Mouse (Mus musculus) stomach, embryonic 14.5 days (tissue): ENCODE measurements around the gene Rab3il1. TPM values are rescaled to one million over a fixed set of nuclear protein-coding genes. Genes with fewer than 3 reads are reported as not detected.
A peak's percentile ranks its signal among the peaks of the same experiment; 100 is the strongest.

Experiments used
- ATAC-seq: fragments of 200-750 bp; cut with Nextera tagmentation; 2 replicates; pipeline ENCODE4 v1.8.0; 2017; ENCODE audit warnings: low read depth, moderate TSS enrichment; ENCODE audit not compliant: insufficient number of reproducible peaks, insufficient read depth, low FRiP score
- H3K27ac ChIP-seq: fragments of 300-500 bp; sonication (generic); 2 replicates; pipeline ENCODE4 v1.5.1; 2014; ENCODE audit warnings: mild to moderate bottlenecking, low read length, moderate library complexity, mixed read lengths
- H3K27me3 ChIP-seq: fragments of 300-500 bp; sonication (generic); 2 replicates; pipeline ENCODE4 v1.6.1; 2014; ENCODE audit warnings: low read length, control low read depth, mixed read lengths; ENCODE audit not compliant: control insufficient read depth, insufficient read depth
- H3K36me3 ChIP-seq: fragments of 300-500 bp; sonication (generic); 2 replicates; pipeline ENCODE4 v1.6.1; 2014; ENCODE audit warnings: mild to moderate bottlenecking, control low read depth, low read length, moderate library complexity, mixed read lengths; ENCODE audit not compliant: control insufficient read depth, insufficient read depth
- H3K4me1 ChIP-seq: fragments of 300-500 bp; sonication (generic); 2 replicates; pipeline ENCODE4 v1.6.1; 2014; ENCODE audit warnings: low read length, control low read depth, mixed read lengths; ENCODE audit not compliant: control insufficient read depth, insufficient read depth
- H3K4me2 ChIP-seq: fragments of 300-500 bp; sonication (generic); replicated peaks from 2 replicates; pipeline ENCODE4 v1.6.1; 2014; ENCODE audit warnings: low read depth, low read length, control low read depth
- H3K4me3 ChIP-seq: fragments of 300-500 bp; sonication (generic); 2 replicates; pipeline ENCODE4 v1.5.1; 2014; ENCODE audit warnings: low read depth, low read length, control low read depth
- H3K9ac ChIP-seq: fragments of 300-500 bp; sonication (generic); replicated peaks from 2 replicates; pipeline ENCODE4 v1.6.1; 2014; ENCODE audit warnings: low read depth, mild to moderate bottlenecking, control low read depth, low read length, moderate library complexity, mixed read lengths
- H3K9me3 ChIP-seq: fragments of 300-500 bp; sonication (generic); 2 replicates; pipeline ENCODE4 v1.6.1; 2016; ENCODE audit warnings: low read depth, low read length, control low read depth; ENCODE audit not compliant: control insufficient read depth
- WGBS: fragments of 180-500 bp; shearing (Covaris S2); extraction: QIAGEN DNeasy Blood & Tissue Kit; methylation state at CpG from one replicate; pipeline ENCODE4 v1.1.7; 2014; 5-methylcytosine and 5-hydroxymethylcytosine counted together
- polyA plus RNA-seq: library from polyadenylated mRNA; unstranded; fragments of >200 nt; fragmentation: Nextera tagmentation; extraction: Ambion mirVana; gene quantifications from 2 replicates; pipeline ENCODE4 v1.2.1, GENCODE M21; 2014

Rab3il1 gene
- polyA plus RNA-seq, 1 experiment from 2014 or later: 28.6 TPM

DNA sequence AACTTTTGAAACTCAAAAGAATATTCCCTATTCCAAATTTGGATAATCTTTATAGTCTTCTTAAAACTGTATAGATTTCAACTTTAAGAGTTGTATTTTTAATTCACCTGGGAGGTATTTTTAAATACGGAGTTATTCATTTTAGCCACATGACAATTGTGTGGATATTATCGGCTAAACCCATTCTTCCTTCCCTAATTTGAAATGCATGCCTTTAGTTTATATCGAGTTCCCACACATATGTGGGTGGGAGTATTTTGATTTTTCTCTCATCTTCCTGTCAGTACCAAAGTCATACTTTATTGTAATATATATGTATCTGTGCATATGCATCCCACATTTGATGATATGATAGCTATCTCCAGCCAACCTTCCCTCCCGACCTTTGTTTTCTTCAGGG, 21.2 kb upstream of the Rab3il1 start, which contains the start of gene Fth1:
TSS of gene Fth1 (plus strand) at position 341 of the 400 bp plus-strand sequence.
- Histone ChIP-seq H3K36me3 (peaks cover 13% of the 10 kb centered on the region), H3K27ac (no peak within 1 kb of the TSS), H3K9ac (no peak within 1 kb of the TSS), H3K27me3 (no peaks in the 10 kb centered on the region), H3K9me3 (no peaks in the 10 kb centered on the region), H3K4me1 (peaks cover 19% of the 10 kb centered on the region), H3K4me3 (no peak within 1 kb of the TSS), H3K4me2 (no peak within 1 kb of the TSS)
- WGBS: 89% methylated on average over 4 of the region's 4 CpGs
- ATAC-seq: no peak

DNA sequence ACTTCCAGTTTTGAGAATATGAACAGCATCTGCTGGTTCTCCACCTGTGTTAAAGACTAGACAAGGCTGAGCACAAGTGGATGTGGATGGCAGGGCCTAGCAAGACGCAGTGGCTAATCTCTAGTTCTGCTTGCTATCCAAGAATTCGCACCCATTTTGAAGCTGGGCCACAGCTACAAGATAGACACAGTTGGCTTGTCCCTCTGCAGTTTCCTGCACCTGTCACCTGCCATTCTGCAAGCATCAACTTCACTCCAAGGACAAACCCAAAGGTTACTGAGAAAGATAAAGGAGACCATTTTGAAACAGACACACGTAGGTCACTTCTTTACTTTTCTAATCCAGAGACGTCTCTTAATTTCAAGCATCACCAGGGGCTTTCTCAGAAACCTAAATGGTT, 19.8 kb upstream of the Rab3il1 start:
- ATAC-seq: no peak
- WGBS: 73% methylated on average over 4 of the region's 4 CpGs
- H3K4me1 ChIP-seq: peaks cover 19% of the 10 kb centered on the region
- peak overlapping the region; percentile 95 for H3K27ac ChIP-seq
- peak overlapping the region; percentile 75 for H3K4me2 ChIP-seq
- 0 out of 2 replicates have a peak overlapping the region, but pooled peaks have one; percentile 36 for H3K9ac ChIP-seq
- H3K4me3 ChIP-seq: peak overlapping the region; percentile 92; the same call in 1 of the 2 replicates
- H3K36me3 ChIP-seq: peaks cover 22% of the 10 kb centered on the region
- no peaks in the 10 kb centered on the region for H3K9me3 ChIP-seq
- no peaks in the 10 kb centered on the region for H3K27me3 ChIP-seq

DNA sequence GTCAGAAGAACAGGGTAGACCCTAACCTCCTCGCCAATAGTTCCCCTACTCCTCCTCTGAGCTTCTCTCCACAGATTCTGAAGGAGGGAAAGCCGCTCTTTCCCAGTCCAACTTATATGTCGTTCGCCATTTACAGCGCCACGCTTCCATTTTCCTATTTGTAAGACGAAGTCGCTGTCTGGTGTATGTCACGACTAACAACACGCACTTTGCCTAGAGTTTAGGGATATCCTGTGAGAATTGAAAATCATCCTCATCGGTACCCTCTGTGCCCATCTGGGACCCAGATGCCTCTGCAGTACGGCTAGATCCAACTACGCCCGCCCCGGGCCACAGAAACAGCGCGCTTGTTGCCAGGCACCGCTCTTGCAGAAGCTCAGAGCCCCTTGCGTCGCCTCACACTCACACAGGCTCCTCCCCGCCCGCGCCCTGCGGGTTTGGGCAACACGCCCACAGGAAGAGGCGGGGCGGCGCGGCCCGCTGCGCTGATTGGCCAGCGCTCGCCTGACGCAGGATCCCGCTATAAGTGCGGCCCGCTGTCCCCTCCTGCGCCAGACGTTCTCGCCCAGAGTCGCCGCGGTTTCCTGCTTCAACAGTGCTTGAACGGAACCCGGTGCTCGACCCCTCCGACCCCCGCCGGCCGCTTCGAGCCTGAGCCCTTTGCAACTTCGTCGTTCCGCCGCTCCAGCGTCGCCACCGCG, 19.2 kb upstream of the Rab3il1 start:
- peaks cover 19% of the 10 kb centered on the region for H3K4me1 ChIP-seq
- no peaks in the 10 kb centered on the region for H3K27me3 ChIP-seq
- peak overlapping the region; percentile 85 for H3K4me2 ChIP-seq
- no peaks in the 10 kb centered on the region for H3K9me3 ChIP-seq
- H3K4me3 ChIP-seq: peak overlapping the region; percentile 92
- ATAC-seq: peak; percentile 99
- under 1% methylated on average over 59 of the region's 59 CpGs for WGBS
- peak overlapping the region; percentile 95 for H3K9ac ChIP-seq
- H3K27ac ChIP-seq: peak overlapping the region; percentile 95
- H3K36me3 ChIP-seq: peaks cover 22% of the 10 kb centered on the region

DNA sequence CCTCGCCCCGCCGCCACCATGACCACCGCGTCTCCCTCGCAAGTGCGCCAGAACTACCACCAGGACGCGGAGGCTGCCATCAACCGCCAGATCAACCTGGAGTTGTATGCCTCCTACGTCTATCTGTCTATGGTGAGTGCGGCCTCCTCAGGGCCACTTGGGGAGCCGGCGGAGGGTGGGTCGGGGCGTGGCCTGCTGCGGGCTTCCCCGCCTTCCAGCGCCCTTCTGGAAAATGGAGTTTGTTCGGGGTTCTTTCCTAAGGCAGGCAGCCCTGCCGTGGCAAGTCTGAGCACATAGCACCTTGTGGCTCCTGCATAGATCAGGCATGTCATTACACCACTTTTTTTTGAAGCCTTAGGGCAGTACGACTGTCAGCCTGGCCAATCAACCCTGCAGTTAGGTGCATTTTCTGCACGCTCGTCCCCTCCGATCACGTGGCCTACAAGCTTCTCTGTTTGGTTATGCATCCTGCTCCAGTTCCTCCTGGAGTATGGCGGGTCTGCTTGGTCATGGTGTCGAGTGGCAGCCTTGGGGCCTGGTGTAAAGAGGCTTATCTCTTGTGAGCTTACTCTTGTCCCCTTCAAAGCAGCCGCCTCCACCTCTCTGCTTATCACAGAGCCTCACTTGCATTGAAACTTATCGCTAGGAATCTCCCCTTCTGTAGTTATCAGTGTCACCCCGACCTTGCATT, 18.5 kb upstream of the Rab3il1 start:
- Histone ChIP-seq H3K4me1 (peaks cover 19% of the 10 kb centered on the region), H3K27me3 (no peaks in the 10 kb centered on the region), H3K9me3 (no peaks in the 10 kb centered on the region), H3K36me3 (peaks cover 22% of the 10 kb centered on the region), H3K9ac (peak overlapping the region; percentile 95), H3K27ac (peak overlapping the region; percentile 95), H3K4me2 (peak overlapping the region; percentile 85), H3K4me3 (peak overlapping the region; percentile 92)
- WGBS: under 1% methylated on average over 31 of the region's 31 CpGs
- peak; percentile 81 for ATAC-seq

DNA sequence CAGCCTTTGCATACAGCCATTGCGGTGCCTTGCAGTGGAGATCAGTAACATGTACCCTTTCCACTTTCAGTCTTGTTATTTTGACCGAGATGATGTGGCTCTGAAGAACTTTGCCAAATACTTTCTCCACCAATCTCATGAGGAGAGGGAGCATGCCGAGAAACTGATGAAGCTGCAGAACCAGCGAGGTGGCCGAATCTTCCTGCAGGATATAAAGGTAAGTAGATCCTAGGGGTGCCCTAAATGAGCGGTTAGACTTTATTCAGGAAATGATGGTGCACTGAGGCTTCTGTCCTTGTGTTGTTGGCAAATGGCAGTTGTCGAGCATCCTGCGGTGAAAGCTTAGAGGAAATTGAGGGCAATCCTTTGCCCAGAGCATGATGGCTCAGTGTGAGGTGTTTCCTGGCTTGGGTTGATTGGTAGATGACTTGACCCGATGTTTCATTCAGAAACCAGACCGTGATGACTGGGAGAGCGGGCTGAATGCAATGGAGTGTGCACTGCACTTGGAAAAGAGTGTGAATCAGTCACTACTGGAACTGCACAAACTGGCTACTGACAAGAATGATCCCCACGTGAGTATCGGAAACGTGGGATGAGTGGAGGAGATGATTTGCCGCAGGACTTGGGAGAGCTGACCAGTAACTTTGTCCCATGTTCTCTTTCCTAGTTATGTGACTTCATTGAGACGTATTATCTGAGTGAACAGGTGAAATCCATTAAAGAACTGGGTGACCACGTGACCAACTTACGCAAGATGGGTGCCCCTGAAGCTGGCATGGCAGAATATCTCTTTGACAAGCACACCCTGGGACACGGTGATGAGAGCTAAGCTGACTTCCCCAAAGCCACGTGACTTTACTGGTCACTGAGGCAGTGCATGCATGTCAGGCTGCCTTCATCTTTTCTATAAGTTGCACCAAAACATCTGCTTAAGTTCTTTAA, 17.1 kb upstream of the Rab3il1 start:
- Histone ChIP-seq H3K27ac (no peak overlapping the region), H3K27me3 (no peaks in the 10 kb centered on the region), H3K36me3 (peaks cover 22% of the 10 kb centered on the region), H3K9ac (peak overlapping the region; percentile 95; the same call in 1 of the 2 replicates), H3K9me3 (no peaks in the 10 kb centered on the region), H3K4me2 (peak overlapping the region; percentile 85), H3K4me3 (peak overlapping the region; percentile 92), H3K4me1 (peaks cover 15% of the 10 kb centered on the region)
- WGBS: 90% methylated on average over 20 of the region's 20 CpGs
- ATAC-seq: no peak

DNA sequence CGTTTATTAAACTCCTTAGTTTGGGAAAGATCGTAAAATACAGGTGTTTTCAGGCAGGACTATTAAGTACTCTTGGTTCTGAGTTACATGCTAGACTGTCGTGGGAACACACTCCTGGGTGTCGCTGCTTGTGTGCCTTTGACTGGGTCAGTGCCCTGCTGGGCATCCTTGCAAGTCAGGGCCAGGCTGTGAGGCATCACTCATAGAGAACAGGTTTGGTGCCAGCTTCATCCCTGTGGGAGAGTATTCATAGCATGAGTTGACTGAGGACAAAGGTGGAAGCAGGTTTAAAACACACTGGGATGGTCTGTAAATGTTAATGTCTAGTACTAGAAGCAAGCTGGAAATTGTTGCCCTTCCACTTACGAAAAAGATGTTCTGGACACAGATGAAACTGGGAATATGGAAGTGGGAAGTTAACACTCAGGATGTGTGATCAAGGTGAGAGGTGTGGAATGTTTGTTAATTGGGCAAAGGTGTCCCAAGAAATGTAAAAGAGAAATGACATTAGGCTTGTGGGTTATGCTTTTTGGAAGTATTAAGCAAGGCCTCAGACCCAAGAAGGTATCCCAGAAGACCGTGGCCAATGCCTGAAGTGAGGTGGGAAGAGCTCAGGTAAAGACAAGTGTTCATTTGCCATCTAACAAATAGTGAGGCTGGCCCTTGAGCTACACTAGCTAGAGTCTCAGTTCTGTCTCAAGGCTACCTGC, 16.1 kb upstream of the Rab3il1 start:
- Histone ChIP-seq H3K9ac (no peak overlapping the region), H3K27me3 (no peaks in the 10 kb centered on the region), H3K4me2 (no peak overlapping the region), H3K4me1 (peaks cover 19% of the 10 kb centered on the region), H3K36me3 (peaks cover 22% of the 10 kb centered on the region), H3K9me3 (no peaks in the 10 kb centered on the region), H3K27ac (no peak overlapping the region), H3K4me3 (no peak overlapping the region)
- no peak for ATAC-seq
- 95% methylated on average over 6 of the region's 6 CpGs for WGBS

DNA sequence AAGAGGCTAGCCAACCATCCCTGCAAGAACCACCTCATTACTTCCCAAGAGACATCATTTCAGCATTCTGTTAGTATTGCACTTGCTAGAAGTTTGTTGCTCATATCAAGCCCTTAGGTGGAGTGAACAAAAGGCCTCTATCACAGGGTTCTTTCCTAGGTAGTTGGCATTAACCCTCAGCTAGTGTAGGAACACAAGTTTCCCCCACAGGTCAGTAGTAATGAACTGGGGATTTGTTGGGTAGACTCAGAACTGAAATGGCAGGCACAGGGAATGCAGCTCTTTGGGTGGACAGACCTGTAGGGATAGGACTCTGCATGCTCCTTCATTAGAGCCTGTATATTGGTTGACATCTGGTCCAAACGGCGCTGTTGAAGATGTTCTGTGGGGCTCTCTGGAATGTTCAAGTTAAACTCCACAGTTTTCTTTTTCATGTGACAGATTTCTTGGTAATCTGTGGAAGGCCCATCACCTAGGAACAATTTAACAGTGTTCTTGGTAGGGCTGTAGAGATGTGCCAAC, 15.5 kb upstream of the Rab3il1 start:
- Histone ChIP-seq H3K4me1 (peaks cover 19% of the 10 kb centered on the region), H3K27me3 (no peaks in the 10 kb centered on the region), H3K36me3 (peaks cover 22% of the 10 kb centered on the region), H3K9ac (no peak overlapping the region), H3K4me3 (no peak overlapping the region), H3K9me3 (no peaks in the 10 kb centered on the region), H3K27ac (no peak overlapping the region), H3K4me2 (no peak overlapping the region)
- 96% methylated on average over 2 of the region's 2 CpGs for WGBS
- no peak for ATAC-seq
